Mouse (Mus musculus): ENCODE measurements around the gene Psmd3.

- TF ChIP-seq CTCF (IDR thresholded peaks at IDR 0.05; ENCODE audit: control insufficient read depth, insufficient read depth, low read length) (no peak), POLR2A (IDR thresholded peaks at IDR 0.05; ENCODE audit: borderline replicate concordance, control insufficient read depth, low read depth, low read length) (no peak)
Measured at GRCm38 (mm10) chr11:98730727-98731126, 48.4 kb downstream of the Psmd3 start.

Data from bone marrow, adult 2 months (tissue).